Mouse (Mus musculus) activated CD4-positive, CD25-positive, alpha-beta regulatory T cell, adult 4 months (primary cell): Measurements from ENCODE around the gene Adh7. TPM values are rescaled to one million over a fixed set of nuclear protein-coding genes. Genes with fewer than 3 reads are reported as not detected.

Experiments
- ATAC-seq: one replicate; pipeline ENCODE4 v1.8.0; 2017
- polyA plus RNA-seq, 2 experiments: library from polyadenylated mRNA; unstranded; fragments of 100-300 nt; shearing (Covaris generic); gene quantifications; one replicate each; pipeline ENCODE4 v1.2.1; 2017

The Adh7 gene
- not detected for polyA plus RNA-seq

- no peak for ATAC-seq
Measured at GRCm38 (mm10) chr3:138217631-138218264, at the start of gene Adh7. Gene Adh7 (plus strand): TSS chr3:138217760.

- no peak for ATAC-seq
Measured at GRCm38 (mm10) chr3:138173291-138173690, 44.3 kb upstream of the Adh7 start.

- ATAC-seq = no peak
Measured at GRCm38 (mm10) chr3:138175551-138175950, 42.0 kb upstream of the Adh7 start.

- ATAC-seq = no peak
Measured at GRCm38 (mm10) chr3:138182019-138182418, 35.5 kb upstream of the Adh7 start.

- ATAC-seq = no peak
Measured at GRCm38 (mm10) chr3:138183371-138183770, 34.2 kb upstream of the Adh7 start.

GRCm38 (mm10) chr3:138185290-138185689, 32.3 kb upstream of the Adh7 start:
- no peak for ATAC-seq

GRCm38 (mm10) chr3:138185995-138186930, 31.3 kb upstream of the Adh7 start:
- no peak for ATAC-seq

GRCm38 (mm10) chr3:138192260-138192659, 25.3 kb upstream of the Adh7 start:
- no peak for ATAC-seq

- no peak for ATAC-seq
Measured at GRCm38 (mm10) chr3:138193683-138194302, 23.8 kb upstream of the Adh7 start, which contains the start of gene 4930579F01Rik. Gene 4930579F01Rik (minus strand): TSS chr3:138193825.

GRCm38 (mm10) chr3:138197093-138197492, 20.5 kb upstream of the Adh7 start:
- ATAC-seq = no peak

GRCm38 (mm10) chr3:138197556-138197955, 20.0 kb upstream of the Adh7 start:
- no peak for ATAC-seq

GRCm38 (mm10) chr3:138197973-138198721, 19.4 kb upstream of the Adh7 start:
- ATAC-seq = peak; percentile 87

- no peak for ATAC-seq
Measured at GRCm38 (mm10) chr3:138198722-138199068, 18.9 kb upstream of the Adh7 start.

GRCm38 (mm10) chr3:138208821-138209220, 8.7 kb upstream of the Adh7 start:
- ATAC-seq = no peak

GRCm38 (mm10) chr3:138210432-138211075, 7.0 kb upstream of the Adh7 start:
- no peak for ATAC-seq

GRCm38 (mm10) chr3:138212431-138212951, 5.1 kb upstream of the Adh7 start:
- no peak for ATAC-seq

GRCm38 (mm10) chr3:138215395-138215989, 2.1 kb upstream of the Adh7 start:
- no peak for ATAC-seq

GRCm38 (mm10) chr3:138216091-138216490, 1.5 kb upstream of the Adh7 start:
- no peak for ATAC-seq

- ATAC-seq = no peak
Measured at GRCm38 (mm10) chr3:138221116-138221515, 3.6 kb downstream of the Adh7 start.

- ATAC-seq = no peak
Measured at GRCm38 (mm10) chr3:138222511-138222910, 5.0 kb downstream of the Adh7 start.

GRCm38 (mm10) chr3:138222952-138223351, 5.4 kb downstream of the Adh7 start:
- peak; percentile 85 for ATAC-seq
